Mouse (Mus musculus): Measurements from ENCODE around the gene Ciapin1. TPM values are rescaled to one million over a fixed set of nuclear protein-coding genes. Genes with fewer than 3 reads are reported as not detected.

Gene Ciapin1
- polyA plus RNA-seq, 1 experiment from 2014 or later: 194 TPM

- H3K27ac ChIP-seq: no peak overlapping the region
- WGBS: 93% methylated on average over 2 of the region's 2 CpGs
- no peaks in the 10 kb centered on the region; the same call in none of the 2 replicates for H3K4me1 ChIP-seq (replicated peaks)
- no peak overlapping the region for H3K4me3 ChIP-seq
- DNase-seq (ENCODE audit: low spot score): no peak
- no peaks in the 10 kb centered on the region for H3K36me3 ChIP-seq
- H3K27me3 ChIP-seq (ENCODE audit: insufficient read depth, poor library complexity, severe bottlenecking): no peaks in the 10 kb centered on the region
- H3K9me3 ChIP-seq: no peaks in the 10 kb centered on the region
These were observed 43.4 kb downstream of the Ciapin1 start for GRCm38 (mm10) chr8:94794782-94795181.

DNA sequence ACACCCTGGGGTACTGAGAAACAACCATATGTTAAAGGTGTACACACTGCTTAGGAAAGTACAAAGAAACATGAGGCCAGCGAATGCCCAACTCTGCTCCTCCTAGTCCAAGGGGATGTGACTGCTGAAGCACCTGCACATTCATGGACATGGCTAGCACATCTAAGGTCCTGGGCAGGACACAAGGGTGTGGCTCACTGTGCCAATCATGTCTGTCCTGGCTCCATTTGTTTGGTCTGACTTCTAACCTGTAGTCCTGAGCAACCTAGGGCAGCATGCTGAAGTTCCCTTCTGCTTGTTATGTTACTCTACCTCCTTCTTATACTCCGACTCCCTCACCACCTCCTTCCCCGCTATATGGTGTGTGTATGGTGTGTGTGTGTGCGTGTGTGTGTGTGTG is 43.8 kb downstream of the Ciapin1 start:
- Histone ChIP-seq H3K4me1 (replicated peaks) (no peaks in the 10 kb centered on the region; the same call in none of the 2 replicates), H3K9me3 (no peaks in the 10 kb centered on the region), H3K36me3 (no peaks in the 10 kb centered on the region), H3K27me3 (ENCODE audit: insufficient read depth, poor library complexity, severe bottlenecking) (no peaks in the 10 kb centered on the region), H3K27ac (no peak overlapping the region), H3K4me3 (no peak overlapping the region)
- no peak for DNase-seq (ENCODE audit: low spot score)
- 88% methylated on average over 4 of the region's 4 CpGs for WGBS

- no peak overlapping the region for H3K4me3 ChIP-seq
These were observed 48.8 kb downstream of the Ciapin1 start for GRCm38 (mm10) chr8:94789256-94789955.

GRCm38 (mm10) chr8:94787524-94788501 is 50.3 kb downstream of the Ciapin1 start:
- Histone ChIP-seq H3K4me1 (replicated peaks) (peaks cover 4% of the 10 kb centered on the region), H3K36me3 (no peaks in the 10 kb centered on the region), H3K27ac (no peak overlapping the region), H3K4me3 (no peak overlapping the region), H3K9me3 (no peaks in the 10 kb centered on the region), H3K27me3 (ENCODE audit: insufficient read depth, poor library complexity, severe bottlenecking) (no peaks in the 10 kb centered on the region)
- WGBS: 72% methylated on average over 15 of the region's 15 CpGs
- DNase-seq (ENCODE audit: low spot score): no peak

More at GRCm38 (mm10) chr8:94789256-94789955, 48.8 kb downstream of the Ciapin1 start:
- WGBS: 60% methylated on average over 10 of the region's 10 CpGs
- Histone ChIP-seq H3K4me1 (replicated peaks) (peaks cover 4% of the 10 kb centered on the region), H3K27me3 (ENCODE audit: insufficient read depth, poor library complexity, severe bottlenecking) (no peaks in the 10 kb centered on the region), H3K36me3 (no peaks in the 10 kb centered on the region), H3K9me3 (no peaks in the 10 kb centered on the region), H3K27ac (no peak overlapping the region)
- no peak for DNase-seq (ENCODE audit: low spot score)

DNA sequence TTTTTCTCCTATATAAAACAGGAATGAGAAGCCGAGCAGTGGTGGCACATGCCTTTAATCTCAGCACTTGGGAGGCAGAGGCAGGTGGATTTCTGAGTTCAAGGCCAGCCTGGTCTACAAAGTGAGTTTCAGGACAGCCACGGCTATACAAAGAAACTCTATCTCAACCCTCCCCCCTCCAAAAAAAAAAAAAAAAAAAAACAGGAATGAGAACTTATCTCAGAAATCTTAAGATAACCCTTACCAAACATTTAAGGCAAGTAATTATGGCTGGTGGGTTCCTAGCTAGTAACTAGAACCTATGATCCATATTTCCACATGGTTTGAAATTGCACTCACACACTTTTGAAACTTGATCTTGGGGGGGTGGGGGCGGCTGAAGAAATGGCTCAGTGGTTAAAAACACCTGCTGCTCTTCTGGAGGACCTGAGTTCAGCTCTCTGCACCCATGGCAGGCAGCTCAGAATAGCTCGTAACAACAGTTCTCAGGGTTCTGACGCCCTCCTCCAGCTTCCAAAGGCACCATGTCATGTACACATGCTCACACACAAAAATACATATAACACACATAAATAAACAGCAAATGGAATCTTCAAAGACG is 52.1 kb downstream of the Ciapin1 start:
- WGBS: 68% methylated on average over 6 of the region's 6 CpGs
- no peak overlapping the region for H3K27ac ChIP-seq
- H3K36me3 ChIP-seq: no peaks in the 10 kb centered on the region
- H3K4me1 ChIP-seq (replicated peaks): peaks cover 16% of the 10 kb centered on the region
- no peaks in the 10 kb centered on the region for H3K27me3 ChIP-seq (ENCODE audit: insufficient read depth, poor library complexity, severe bottlenecking)
- no peak for DNase-seq (ENCODE audit: low spot score)
- H3K9me3 ChIP-seq: no peaks in the 10 kb centered on the region
- H3K4me3 ChIP-seq: no peak overlapping the region

DNA sequence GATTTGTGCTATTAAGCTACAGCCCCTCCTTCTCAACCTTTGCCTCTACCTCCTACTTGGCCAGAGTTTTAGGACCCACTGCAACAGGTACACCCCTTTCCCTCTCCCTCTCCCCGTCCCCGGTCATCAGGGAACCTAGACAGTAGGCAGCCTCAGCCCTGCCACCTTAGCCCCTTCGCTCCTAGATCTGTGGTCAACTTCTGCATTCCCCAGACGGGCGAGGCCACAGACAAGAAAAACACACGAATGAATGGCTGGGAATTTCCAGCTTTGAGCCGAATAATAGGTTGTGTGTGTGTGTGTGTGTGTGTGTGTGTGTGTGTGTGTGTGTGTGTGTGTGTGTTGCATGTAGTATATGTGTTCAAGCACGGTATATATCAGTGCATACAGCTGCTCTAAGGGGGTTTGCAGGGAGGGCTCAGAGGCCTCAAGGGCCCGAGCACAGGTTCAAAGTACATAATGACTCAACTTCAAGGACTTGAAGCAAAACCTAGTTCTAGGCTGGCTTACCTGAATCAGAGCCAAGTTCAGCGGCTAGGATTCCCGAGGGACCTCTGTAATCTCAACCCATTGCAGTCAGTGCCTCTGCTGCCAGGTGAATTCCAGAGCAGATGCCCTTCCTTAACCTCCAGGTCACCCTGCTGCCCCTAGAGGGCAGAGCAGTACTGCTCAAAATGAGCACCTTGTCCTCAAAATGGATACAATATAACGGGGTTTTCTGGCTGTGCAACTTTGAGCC is 52.7 kb downstream of the Ciapin1 start:
- 72% methylated on average over 12 of the region's 12 CpGs for WGBS
- H3K36me3 ChIP-seq: no peaks in the 10 kb centered on the region
- H3K4me3 ChIP-seq: no peak overlapping the region
- no peaks in the 10 kb centered on the region for H3K27me3 ChIP-seq (ENCODE audit: insufficient read depth, poor library complexity, severe bottlenecking)
- no peaks in the 10 kb centered on the region for H3K9me3 ChIP-seq
- no peak for DNase-seq (ENCODE audit: low spot score)
- peaks cover 20% of the 10 kb centered on the region for H3K4me1 ChIP-seq (replicated peaks)
- no peak overlapping the region for H3K27ac ChIP-seq

DNA sequence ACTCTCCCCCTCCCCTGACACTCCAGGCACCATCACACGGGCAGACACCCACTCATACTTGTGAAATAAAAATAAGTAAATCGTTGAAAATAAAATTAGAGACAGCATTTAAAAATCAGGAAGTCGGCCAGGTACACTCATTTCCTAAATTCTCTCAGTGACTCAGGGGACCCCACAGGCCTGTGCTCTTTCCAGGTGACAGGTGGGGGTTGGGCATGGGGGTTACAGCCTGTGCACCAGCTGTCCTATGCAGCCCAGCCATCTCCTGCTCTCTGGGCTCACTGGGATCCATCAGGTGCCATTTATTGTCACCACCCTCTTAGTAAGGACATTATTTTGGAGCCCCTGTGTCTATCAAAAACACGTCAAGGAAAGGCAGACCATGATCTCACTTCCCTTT is 54.3 kb downstream of the Ciapin1 start:
- H3K36me3 ChIP-seq: no peaks in the 10 kb centered on the region
- DNase-seq (ENCODE audit: low spot score): no peak
- H3K27ac ChIP-seq: no peak overlapping the region
- H3K27me3 ChIP-seq (ENCODE audit: insufficient read depth, poor library complexity, severe bottlenecking): no peaks in the 10 kb centered on the region
- no peak overlapping the region for H3K4me3 ChIP-seq
- WGBS: 80% methylated on average over 4 of the region's 4 CpGs
- no peaks in the 10 kb centered on the region for H3K9me3 ChIP-seq
- H3K4me1 ChIP-seq (replicated peaks): peaks cover 22% of the 10 kb centered on the region

DNA sequence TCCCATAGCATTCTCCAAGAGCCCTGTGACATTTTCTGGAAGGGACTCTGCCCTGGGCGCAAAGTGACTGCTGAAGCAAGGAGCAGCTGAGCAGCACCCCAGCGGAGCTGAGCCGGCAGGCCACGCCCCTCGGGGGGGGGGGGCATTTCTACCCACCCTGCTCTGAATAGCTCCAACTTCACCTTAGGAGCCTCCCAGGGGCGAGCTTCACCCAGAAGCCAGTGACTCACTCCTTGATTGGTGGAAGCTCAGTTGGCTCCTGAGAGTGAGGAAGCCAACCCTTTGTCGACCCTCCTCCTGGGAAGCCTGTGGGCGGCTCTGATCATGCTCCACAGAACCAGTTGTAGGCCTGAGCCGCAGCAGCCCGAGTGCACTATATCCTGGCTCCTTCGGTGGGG is 56.3 kb downstream of the Ciapin1 start:
- DNase-seq (ENCODE audit: low spot score): peak; percentile 22

DNA sequence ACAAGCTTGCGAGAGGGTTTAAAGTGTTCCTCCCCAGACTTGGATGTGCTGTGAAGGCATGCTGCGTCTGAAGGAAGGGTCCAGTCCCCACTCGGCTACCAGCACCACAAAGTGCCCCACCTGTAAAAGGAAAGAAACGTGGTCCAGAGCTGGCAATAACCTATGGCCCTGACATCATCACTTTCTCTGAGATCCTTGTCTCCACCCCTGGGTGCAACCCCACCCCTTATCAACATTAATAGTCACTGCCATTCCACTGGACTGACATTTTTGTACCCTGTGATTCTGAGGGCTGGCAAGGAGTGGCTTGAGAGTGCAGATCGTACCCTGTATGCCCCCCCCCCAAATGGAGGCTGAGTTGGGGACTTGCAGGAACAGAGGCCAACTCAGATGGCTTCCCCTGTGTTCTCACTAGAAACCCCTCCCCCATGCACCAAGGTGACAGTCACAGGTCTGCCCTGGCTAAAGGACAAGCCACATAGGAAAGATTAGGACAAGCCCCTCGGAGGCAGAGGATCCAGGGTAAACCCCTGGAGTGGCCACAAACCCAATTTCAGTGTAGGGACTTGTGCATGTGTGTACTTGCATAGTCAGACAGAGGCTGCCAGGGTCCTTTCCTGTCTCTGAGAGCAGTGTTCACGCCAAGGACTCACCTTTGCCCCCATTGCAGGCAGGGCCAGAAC is 56.9 kb downstream of the Ciapin1 start:
- Histone ChIP-seq H3K4me3 (0 out of 2 replicates have a peak overlapping the region, but pooled peaks have one; percentile 20), H3K4me1 (replicated peaks) (peaks cover 36% of the 10 kb centered on the region), H3K27me3 (ENCODE audit: insufficient read depth, poor library complexity, severe bottlenecking) (0 out of 2 replicates have a peak, but pooled peaks cover 1% of the 10 kb centered on the region), H3K27ac (0 out of 2 replicates have a peak overlapping the region, but pooled peaks have one; percentile 45), H3K36me3 (no peaks in the 10 kb centered on the region), H3K9me3 (no peaks in the 10 kb centered on the region)
- WGBS: 61% methylated on average over 7 of the region's 7 CpGs
- no peak for DNase-seq (ENCODE audit: low spot score)

More for the DNA sequence above, 56.3 kb downstream of the Ciapin1 start:
- peaks cover 36% of the 10 kb centered on the region for H3K4me1 ChIP-seq (replicated peaks)
- 8% methylated on average over 11 of the region's 11 CpGs for WGBS
- H3K36me3 ChIP-seq: no peaks in the 10 kb centered on the region
- H3K4me3 ChIP-seq: 0 out of 2 replicates have a peak overlapping the region, but pooled peaks have one; percentile 20
- H3K27me3 ChIP-seq (ENCODE audit: insufficient read depth, poor library complexity, severe bottlenecking): no peaks in the 10 kb centered on the region
- H3K9me3 ChIP-seq: no peaks in the 10 kb centered on the region
- 0 out of 2 replicates have a peak overlapping the region, but pooled peaks have one; percentile 45 for H3K27ac ChIP-seq

DNA sequence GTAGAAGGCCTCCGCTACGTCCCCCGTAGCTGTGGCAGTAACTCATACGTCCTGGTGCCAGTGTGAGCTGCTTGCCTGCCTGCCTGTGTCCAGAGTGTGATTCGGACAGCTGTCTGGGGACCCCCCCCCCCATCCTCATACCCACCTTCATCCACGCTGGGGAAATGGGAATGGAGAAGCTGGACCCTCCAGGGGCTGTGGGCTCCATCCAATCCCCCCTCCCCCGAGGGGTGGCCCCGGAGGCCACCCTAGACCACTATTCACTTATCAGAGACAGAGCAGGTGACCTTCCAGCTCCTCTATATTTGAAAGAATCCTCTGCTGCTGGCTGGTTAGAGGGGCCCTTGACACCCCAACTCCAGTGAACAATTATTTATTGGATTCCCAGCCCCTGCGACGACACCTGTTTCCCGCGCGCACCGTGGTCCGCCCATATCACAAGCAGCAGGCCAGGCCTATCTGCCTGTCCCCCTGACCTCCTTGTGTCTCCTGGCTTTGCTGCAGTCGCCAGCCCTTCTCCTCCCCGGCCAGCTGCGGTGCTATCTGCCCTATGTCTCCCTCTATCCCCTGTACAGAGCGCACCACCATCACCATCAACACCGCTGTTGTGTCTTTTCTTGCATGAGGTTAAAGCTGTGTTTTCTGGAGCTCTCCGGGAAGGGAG is 57.5 kb downstream of the Ciapin1 start:
- DNase-seq (ENCODE audit: low spot score): no peak
- no peak overlapping the region for H3K4me3 ChIP-seq
- WGBS: 82% methylated on average over 21 of the region's 21 CpGs
- H3K36me3 ChIP-seq: no peaks in the 10 kb centered on the region
- H3K9me3 ChIP-seq: no peaks in the 10 kb centered on the region
- H3K27ac ChIP-seq: no peak overlapping the region; the same call in 1 of the 2 replicates
- H3K4me1 ChIP-seq (replicated peaks): peaks cover 36% of the 10 kb centered on the region
- 0 out of 2 replicates have a peak, but pooled peaks cover 8% of the 10 kb centered on the region for H3K27me3 ChIP-seq (ENCODE audit: insufficient read depth, poor library complexity, severe bottlenecking)

- Histone ChIP-seq H3K36me3 (no peaks in the 10 kb centered on the region), H3K4me1 (replicated peaks) (peaks cover 36% of the 10 kb centered on the region), H3K4me3 (no peak overlapping the region), H3K9me3 (no peaks in the 10 kb centered on the region), H3K27ac (no peak overlapping the region), H3K27me3 (ENCODE audit: insufficient read depth, poor library complexity, severe bottlenecking) (peaks cover 11% of the 10 kb centered on the region)
- DNase-seq (ENCODE audit: low spot score): no peak
- 92% methylated on average over 16 of the region's 16 CpGs for WGBS
These were observed 58.4 kb downstream of the Ciapin1 start for GRCm38 (mm10) chr8:94779534-94780294.
